Mouse (Mus musculus) heart, postnatal 10 days (tissue): Measurements from ENCODE around the gene Hsd17b7. TPM values are rescaled to one million over a fixed set of nuclear protein-coding genes. Genes with fewer than 3 reads are reported as not detected.

Experiments
- total RNA-seq, 2 experiments: library from RNA; stranded (reverse); gene quantifications; 2 replicates each; pipeline ENCODE4 v1.2.3; 2021

Gene Hsd17b7
- total RNA-seq, 2 experiments from 2014 or later, result 24.5 to 29.4 TPM

Other genes starting within 250 kb of the Hsd17b7 start
- gene Rgs4, start 221.6 kb downstream of the Hsd17b7 start, total RNA-seq, result 10 to 100 TPM; 13.4 to 19.0 TPM
- gene Ccdc190, start 40.6 kb downstream of the Hsd17b7 start, total RNA-seq, result under 1 TPM in 1 of 2 experiments, not detected in 1; 0.14 TPM
- 10 to 100 TPM; 27.8 to 30.5 TPM for gene Ddr2, start 141.5 kb upstream of the Hsd17b7 start, total RNA-seq
- gene Uap1, start 205.7 kb upstream of the Hsd17b7 start, total RNA-seq, result 10 to 100 TPM; 47.0 to 48.0 TPM
- gene Uhmk1, start 246.2 kb upstream of the Hsd17b7 start, total RNA-seq, result 10 to 100 TPM; 21.2 to 22.2 TPM